Mouse (Mus musculus) intestine, embryonic 16.5 days (tissue): ENCODE results near the gene Rundc3a. TPM values are rescaled to one million over a fixed set of nuclear protein-coding genes. Genes with fewer than 3 reads are reported as not detected.

Experiments
- ATAC-seq: fragments of 200-750 bp; cut with Nextera tagmentation; 2 replicates; pipeline ENCODE4 v1.8.0; 2017; ENCODE audit warnings: moderate TSS enrichment, moderate library complexity
- H3K27ac ChIP-seq: fragments of 300-500 bp; sonication (generic); 2 replicates; pipeline ENCODE4 v1.5.1; 2014; ENCODE audit warnings: mild to moderate bottlenecking, low read length
- H3K27me3 ChIP-seq: fragments of 300-500 bp; sonication (generic); replicated peaks from 2 replicates; pipeline ENCODE4 v1.6.1; 2014; ENCODE audit warnings: low read length, control low read depth, mixed read lengths; ENCODE audit not compliant: control insufficient read depth, insufficient read depth
- H3K36me3 ChIP-seq: fragments of 300-500 bp; sonication (generic); 2 replicates; pipeline ENCODE4 v1.6.1; 2014; ENCODE audit warnings: low read length, control low read depth; ENCODE audit not compliant: control insufficient read depth, insufficient read depth
- H3K4me1 ChIP-seq: fragments of 300-500 bp; sonication (generic); 2 replicates; pipeline ENCODE4 v1.6.1; 2014; ENCODE audit warnings: low read length, control low read depth, mixed read lengths; ENCODE audit not compliant: control insufficient read depth, insufficient read depth
- H3K4me2 ChIP-seq: fragments of 300-500 bp; sonication (generic); 2 replicates; pipeline ENCODE4 v1.6.1; 2014; ENCODE audit warnings: low read depth, low read length, control low read depth
- H3K4me3 ChIP-seq: fragments of 300-500 bp; sonication (generic); 2 replicates; pipeline ENCODE4 v1.5.1; 2014; ENCODE audit warnings: mild to moderate bottlenecking, low read length
- H3K9ac ChIP-seq: fragments of 300-500 bp; sonication (generic); 2 replicates; pipeline ENCODE4 v1.6.1; 2014; ENCODE audit warnings: low read depth, low read length
- H3K9me3 ChIP-seq: fragments of 300-500 bp; sonication (generic); 2 replicates; pipeline ENCODE4 v1.6.1; 2016; ENCODE audit warnings: low read length, control low read depth; ENCODE audit not compliant: control insufficient read depth
- WGBS: fragments of 180-500 bp; shearing (Covaris S2); extraction: QIAGEN DNeasy Blood & Tissue Kit; methylation state at CpG from one replicate; pipeline ENCODE4 v1.1.7; 2014; 5-methylcytosine and 5-hydroxymethylcytosine counted together
- polyA plus RNA-seq: library from polyadenylated mRNA; unstranded; fragments of >200 nt; fragmentation: Nextera tagmentation; extraction: Ambion mirVana; gene quantifications from 2 replicates; pipeline ENCODE4 v1.2.1, GENCODE M21; 2015

The Rundc3a gene
- polyA plus RNA-seq, 1 experiment from 2014 or later: 6.0 TPM

DNA sequence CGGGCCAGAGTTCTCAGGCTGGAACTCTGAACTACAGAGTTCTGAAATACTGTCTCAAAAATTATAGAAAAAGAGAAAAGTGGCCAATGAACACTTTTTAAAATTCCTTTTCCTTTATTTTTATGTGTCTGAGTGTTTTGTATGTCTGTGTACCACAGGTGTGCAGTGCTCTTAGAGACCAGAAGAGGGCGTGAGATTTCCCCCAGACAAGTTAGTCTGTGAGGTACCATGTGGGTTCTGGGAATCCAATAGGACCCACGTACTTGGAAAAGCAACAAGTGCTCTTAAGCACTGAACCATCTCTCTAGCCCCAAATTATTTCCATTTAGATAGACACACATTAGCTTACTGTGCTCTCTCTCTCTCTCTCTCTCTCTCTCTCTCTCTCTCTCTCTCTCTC is 48.2 kb downstream of the Rundc3a start:
- no peak for ATAC-seq
- Histone ChIP-seq H3K4me2 (no peak overlapping the region), H3K9ac (no peak overlapping the region), H3K36me3 (0 out of 2 replicates have a peak, but pooled peaks cover 5% of the 10 kb centered on the region), H3K27ac (no peak overlapping the region), H3K4me1 (peaks cover 37% of the 10 kb centered on the region), H3K4me3 (no peak overlapping the region), H3K27me3 (no peaks in the 10 kb centered on the region), H3K9me3 (no peaks in the 10 kb centered on the region)
- 83% methylated on average over 3 of the region's 3 CpGs for WGBS

DNA sequence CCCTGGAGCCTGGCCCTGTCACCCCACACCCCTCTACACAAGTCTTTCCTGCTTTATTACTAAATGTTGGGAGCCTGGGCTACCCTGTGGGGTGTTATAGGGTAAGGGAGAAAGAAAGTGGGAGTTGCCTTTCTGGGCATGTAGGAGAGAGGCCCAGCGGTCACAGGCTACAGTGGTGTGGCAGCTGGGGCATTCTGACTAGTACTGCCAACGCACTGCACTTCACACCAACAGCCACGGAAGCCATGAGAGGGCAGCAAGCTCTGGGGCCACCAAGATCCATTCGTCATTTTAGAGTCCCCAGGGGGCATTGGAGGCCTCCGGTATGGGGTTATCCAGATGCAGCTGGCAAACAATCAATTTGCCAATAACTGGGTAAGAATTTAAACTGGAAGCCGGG is 48.9 kb downstream of the Rundc3a start:
- Histone ChIP-seq H3K4me2 (no peak overlapping the region), H3K36me3 (0 out of 2 replicates have a peak, but pooled peaks cover 5% of the 10 kb centered on the region), H3K9ac (no peak overlapping the region), H3K4me1 (peaks cover 35% of the 10 kb centered on the region), H3K27me3 (no peaks in the 10 kb centered on the region), H3K9me3 (no peaks in the 10 kb centered on the region), H3K4me3 (no peak overlapping the region), H3K27ac (no peak overlapping the region)
- no peak for ATAC-seq
- 84% methylated on average over 6 of the region's 6 CpGs for WGBS

DNA sequence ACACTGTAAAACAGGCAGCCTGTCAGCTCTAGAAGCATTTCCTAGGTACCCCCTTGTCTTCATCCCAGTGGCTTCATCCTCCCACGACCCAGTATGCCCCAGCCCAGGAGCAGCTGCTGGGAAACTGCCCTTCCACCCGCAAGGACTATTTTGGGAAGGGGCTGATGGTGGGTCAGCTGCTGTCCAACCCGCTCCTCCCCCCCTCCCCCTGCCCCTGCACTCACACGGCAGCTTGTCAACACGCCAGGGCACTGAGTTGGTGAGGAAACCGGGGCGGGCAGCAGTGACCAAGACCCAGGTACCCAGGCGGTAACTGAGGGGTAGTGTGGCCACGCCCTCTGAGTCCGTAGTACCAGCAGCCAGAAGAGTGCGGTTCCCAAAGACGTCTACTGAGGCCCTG is 50.5 kb downstream of the Rundc3a start:
- Histone ChIP-seq H3K4me1 (peaks cover 27% of the 10 kb centered on the region), H3K36me3 (0 out of 2 replicates have a peak, but pooled peaks cover 5% of the 10 kb centered on the region), H3K4me3 (no peak overlapping the region), H3K27ac (no peak overlapping the region), H3K9ac (no peak overlapping the region), H3K4me2 (no peak overlapping the region), H3K9me3 (no peaks in the 10 kb centered on the region), H3K27me3 (0 out of 2 replicates have a peak, but pooled peaks cover 3% of the 10 kb centered on the region)
- whole genome bisulfite sequencing: 70% methylated on average over 12 of the region's 12 CpGs
- no peak for ATAC-seq

DNA sequence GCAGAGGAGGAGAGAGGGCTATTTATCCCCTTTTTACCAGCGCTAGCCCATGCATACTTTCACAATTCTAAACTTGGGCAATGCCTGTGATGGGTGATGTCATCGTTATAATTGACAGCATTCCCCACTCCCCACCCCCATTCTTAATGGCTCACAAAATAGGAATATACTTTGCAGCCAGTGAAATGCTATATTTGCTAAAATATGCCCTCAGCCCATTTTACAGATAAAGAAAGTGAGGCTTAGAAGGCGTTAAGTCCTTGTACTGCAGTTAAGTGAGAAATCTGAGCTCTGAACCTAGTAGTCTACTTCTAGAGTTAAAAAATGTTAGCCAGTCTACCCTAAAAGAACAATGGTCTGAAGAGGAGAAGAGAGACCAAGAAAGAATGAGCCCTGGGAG is 51.1 kb downstream of the Rundc3a start:
- WGBS: 80% methylated on average over 3 of the region's 3 CpGs
- Histone ChIP-seq H3K27me3 (peaks cover 3% of the 10 kb centered on the region; the same call in 1 of the 2 replicates), H3K4me2 (no peak overlapping the region), H3K4me3 (no peak overlapping the region), H3K9ac (no peak overlapping the region), H3K4me1 (peaks cover 27% of the 10 kb centered on the region), H3K9me3 (no peaks in the 10 kb centered on the region), H3K27ac (no peak overlapping the region), H3K36me3 (0 out of 2 replicates have a peak, but pooled peaks cover 5% of the 10 kb centered on the region)
- no peak for ATAC-seq

DNA sequence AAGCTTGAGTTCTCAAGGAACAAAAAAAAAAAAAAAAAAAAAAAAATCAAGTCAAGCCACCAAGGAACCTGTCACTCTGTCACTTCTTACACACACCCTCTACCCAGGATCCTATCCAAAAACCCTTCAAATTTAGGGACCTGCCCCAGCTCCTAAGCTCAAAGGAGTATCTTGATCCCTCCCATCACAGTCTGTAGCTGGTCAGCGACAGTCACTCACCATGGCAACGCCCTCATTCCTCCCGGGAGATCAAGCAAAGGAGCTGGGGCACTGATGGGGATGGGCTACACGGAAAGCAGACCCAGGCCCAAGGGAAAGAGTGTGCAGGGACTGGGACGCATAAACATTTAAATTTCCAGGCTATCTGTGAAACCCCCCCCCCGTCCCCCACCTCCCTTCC is 51.6 kb downstream of the Rundc3a start:
- Histone ChIP-seq H3K4me3 (no peak overlapping the region), H3K27ac (0 out of 2 replicates have a peak overlapping the region, but pooled peaks have one; percentile 8), H3K4me2 (no peak overlapping the region; the same call in 1 of the 2 replicates), H3K4me1 (peaks cover 27% of the 10 kb centered on the region), H3K27me3 (peaks cover 3% of the 10 kb centered on the region; the same call in 1 of the 2 replicates), H3K36me3 (0 out of 2 replicates have a peak, but pooled peaks cover 5% of the 10 kb centered on the region), H3K9me3 (no peaks in the 10 kb centered on the region), H3K9ac (no peak overlapping the region)
- ATAC-seq: no peak
- 15% methylated on average over 6 of the region's 6 CpGs for WGBS

DNA sequence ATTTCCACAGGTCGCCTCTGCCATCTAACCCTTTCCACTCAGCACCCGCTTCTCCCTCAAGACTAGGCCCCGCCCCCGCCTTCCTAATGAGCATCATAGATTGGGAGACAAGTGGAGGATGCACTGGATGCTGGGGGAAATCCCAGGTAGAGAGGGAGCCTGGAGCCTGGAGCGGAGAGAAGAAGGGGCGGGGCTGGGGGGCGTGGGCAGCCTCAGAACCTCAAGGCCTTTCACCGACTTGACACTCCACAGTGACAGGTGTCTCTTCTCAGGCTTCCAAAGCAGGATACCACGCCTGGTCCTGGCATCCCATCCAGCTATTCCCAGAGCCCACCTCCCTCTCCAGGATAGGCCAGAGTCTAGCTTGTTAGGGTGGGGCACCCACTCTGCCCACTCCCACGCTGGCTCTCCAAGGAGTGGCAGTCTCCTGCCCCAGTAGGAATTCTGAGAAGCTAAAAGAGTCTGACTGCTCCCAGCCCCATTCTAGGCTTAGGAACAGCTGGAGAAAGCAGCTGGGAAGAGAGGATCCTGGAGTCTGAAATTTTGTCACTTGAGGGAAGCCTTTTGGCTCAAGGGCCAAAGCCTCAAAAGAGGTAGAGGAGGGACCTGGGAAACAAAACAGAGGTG is 52.2 kb downstream of the Rundc3a start:
- H3K27me3 ChIP-seq: peaks cover 3% of the 10 kb centered on the region; the same call in 1 of the 2 replicates
- no peak overlapping the region for H3K9ac ChIP-seq
- peaks cover 27% of the 10 kb centered on the region for H3K4me1 ChIP-seq
- ATAC-seq: peak; percentile 27
- WGBS: 20% methylated on average over 10 of the region's 10 CpGs
- H3K4me3 ChIP-seq: peak overlapping the region; percentile 91; the same call in 1 of the 2 replicates
- H3K4me2 ChIP-seq: peak overlapping the region; percentile 97; the same call in 1 of the 2 replicates
- 0 out of 2 replicates have a peak, but pooled peaks cover 5% of the 10 kb centered on the region for H3K36me3 ChIP-seq
- H3K27ac ChIP-seq: peak overlapping the region; percentile 87
- H3K9me3 ChIP-seq: no peaks in the 10 kb centered on the region

DNA sequence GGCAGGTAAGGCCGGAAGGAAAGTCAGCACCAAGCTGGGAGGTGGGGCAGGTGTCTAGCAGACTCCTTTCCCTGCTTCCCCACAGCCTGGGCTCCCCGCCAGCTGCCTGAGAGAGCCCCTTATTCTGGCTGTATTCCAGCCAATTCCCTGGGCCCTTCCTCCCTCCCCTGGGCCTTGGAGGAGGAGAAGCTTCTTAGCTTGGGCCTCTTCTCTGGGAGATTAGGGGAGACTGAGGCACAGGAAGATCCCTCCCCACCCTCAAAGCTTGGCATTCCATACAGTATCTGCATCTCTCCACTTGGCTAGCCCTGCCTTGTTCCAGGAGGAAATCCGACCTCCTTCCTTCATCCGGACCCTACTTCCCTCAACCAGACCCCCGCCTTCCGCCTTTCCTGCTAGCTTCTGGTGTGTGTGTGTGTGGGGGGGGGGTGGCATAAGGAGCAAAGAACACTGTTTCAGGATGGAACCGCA is 52.7 kb downstream of the Rundc3a start:
- peak overlapping the region; percentile 95 for H3K9ac ChIP-seq
- H3K9me3 ChIP-seq: no peaks in the 10 kb centered on the region
- 16% methylated on average over 7 of the region's 7 CpGs for WGBS
- H3K36me3 ChIP-seq: 0 out of 2 replicates have a peak, but pooled peaks cover 5% of the 10 kb centered on the region
- peaks cover 3% of the 10 kb centered on the region; the same call in 1 of the 2 replicates for H3K27me3 ChIP-seq
- peak overlapping the region; percentile 97 for H3K4me2 ChIP-seq
- peak overlapping the region; percentile 87 for H3K27ac ChIP-seq
- peaks cover 27% of the 10 kb centered on the region for H3K4me1 ChIP-seq
- peak; percentile 50 for ATAC-seq
- H3K4me3 ChIP-seq: peak overlapping the region; percentile 91

DNA sequence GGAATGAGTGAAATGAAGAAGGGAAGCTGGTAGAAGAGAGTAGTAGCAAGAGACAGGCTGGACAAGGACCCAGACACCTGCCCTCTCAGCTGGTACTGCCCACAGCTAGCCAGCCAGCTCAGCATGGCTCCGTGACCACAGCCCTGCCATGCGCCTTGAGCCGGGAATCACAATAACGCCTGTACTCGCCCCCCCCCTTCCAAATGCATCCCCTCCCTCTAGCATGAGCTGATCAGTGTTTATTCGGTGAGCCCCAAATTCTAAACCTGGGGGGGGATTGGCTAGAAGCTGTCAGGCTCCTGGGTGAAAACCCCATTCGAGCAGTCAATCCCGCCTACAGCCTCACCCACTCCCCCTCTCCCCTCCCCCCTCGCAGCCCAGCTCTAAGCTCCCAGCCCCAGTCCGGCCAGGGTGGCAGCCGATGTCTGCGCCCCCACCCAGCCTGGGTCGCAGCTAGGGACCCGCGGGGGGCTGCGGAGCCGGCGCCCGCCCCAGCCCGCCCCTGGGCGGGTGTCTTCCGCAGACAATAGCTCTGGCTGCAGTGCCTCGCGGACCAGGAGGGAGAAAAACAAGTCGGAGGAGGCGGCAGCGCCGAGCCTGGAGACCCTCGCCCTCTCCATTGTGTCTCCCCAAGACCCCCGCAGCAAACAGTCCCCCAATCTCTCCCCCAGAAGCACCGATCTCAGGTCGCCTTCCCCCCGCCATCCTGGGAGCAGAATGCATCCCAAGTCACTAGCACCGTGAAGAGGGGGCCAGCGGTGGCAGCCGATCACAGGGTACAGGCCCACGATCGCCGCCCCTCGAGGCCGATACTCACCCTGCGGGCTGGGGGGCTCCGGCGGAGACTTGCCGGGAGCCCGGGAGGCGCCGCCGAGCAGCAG is 53.6 kb downstream of the Rundc3a start:
- peak overlapping the region; percentile 87 for H3K27ac ChIP-seq
- 1% methylated on average over 45 of the region's 49 CpGs for WGBS
- H3K36me3 ChIP-seq: 0 out of 2 replicates have a peak, but pooled peaks cover 5% of the 10 kb centered on the region
- peak overlapping the region; percentile 95 for H3K9ac ChIP-seq
- H3K9me3 ChIP-seq: no peaks in the 10 kb centered on the region
- H3K4me1 ChIP-seq: peaks cover 27% of the 10 kb centered on the region
- H3K4me2 ChIP-seq: peak overlapping the region; percentile 97
- H3K27me3 ChIP-seq: peaks cover 3% of the 10 kb centered on the region; the same call in 1 of the 2 replicates
- peak; percentile 32 for ATAC-seq
- H3K4me3 ChIP-seq: peak overlapping the region; percentile 91

DNA sequence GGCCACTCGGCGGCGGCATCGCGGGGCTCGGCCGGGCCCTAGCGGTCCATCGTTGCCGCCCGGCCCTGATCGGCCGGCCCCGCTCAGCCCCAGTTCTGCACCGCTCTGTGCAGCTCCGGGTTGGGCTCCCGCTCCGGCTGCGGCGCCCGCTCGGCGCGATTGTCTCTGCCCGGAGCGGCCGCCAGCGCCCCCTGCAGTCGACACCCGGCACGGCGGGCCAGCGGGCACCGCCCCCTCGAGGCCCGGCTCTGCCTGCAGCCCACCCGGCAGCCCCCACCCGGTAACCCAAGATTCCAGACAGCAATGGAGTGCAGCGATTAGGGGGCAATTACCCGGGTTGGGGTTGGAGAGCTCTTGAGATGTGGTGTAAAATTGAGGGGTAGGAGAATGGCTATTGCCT is 54.3 kb downstream of the Rundc3a start, which contains the start of gene Fam171a2:
Gene Fam171a2 (minus strand): TSS at position 186 of the 400 bp plus-strand sequence.
- Histone ChIP-seq H3K9ac (peak within 1 kb of the TSS; percentile 95), H3K9me3 (no peaks in the 10 kb centered on the region), H3K4me1 (peaks cover 27% of the 10 kb centered on the region), H3K27me3 (peaks cover 3% of the 10 kb centered on the region; the same call in 1 of the 2 replicates), H3K4me2 (peak within 1 kb of the TSS; percentile 97), H3K36me3 (0 out of 2 replicates have a peak, but pooled peaks cover 2% of the 10 kb centered on the region), H3K4me3 (peak within 1 kb of the TSS; percentile 91), H3K27ac (peak within 1 kb of the TSS; percentile 87)
- WGBS: 0% methylated on average over 29 of the region's 40 CpGs
- ATAC-seq: peak; percentile 70
